ENCODE assay signal across 8 mouse cellular contexts in the genomic region with DNA sequence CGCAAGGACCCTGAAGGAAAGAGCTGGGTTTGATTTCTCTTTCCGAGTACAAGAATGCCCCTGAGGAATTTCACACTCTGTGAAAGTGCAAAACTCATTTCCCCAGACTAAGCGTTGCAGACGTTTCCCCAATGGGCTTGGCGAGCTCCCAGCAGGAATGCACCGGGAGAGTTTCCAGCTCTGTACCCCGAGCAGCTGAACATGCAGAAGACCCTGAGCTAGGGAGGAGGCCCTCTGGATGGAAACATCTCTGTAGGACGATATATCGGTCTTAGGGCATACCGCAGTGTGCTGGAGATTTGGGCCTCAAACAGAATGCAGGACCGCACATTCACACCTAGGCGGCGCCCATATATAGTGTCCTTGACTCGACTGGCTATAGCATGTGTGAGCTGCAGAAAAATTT. TPM values are rescaled to one million over a fixed set of nuclear protein-coding genes. Genes with fewer than 3 reads are reported as not detected.
DNase-seq lines count a peak whose midpoint lies in the region; ATAC-seq and TF ChIP-seq lines count a peak whose summit lies in the region.

No protein-coding gene starts in this region.

- peaks cover 0 to 6% of the 10 kb centered on the region in 2 experiments; a peak in 1 of 4 replicates for H3K4me1 ChIP-seq in ES-E14 (ENCODE audit: control insufficient read depth in 2 of 2, insufficient read depth in 2 of 2, low read length in 2 of 2, poor library complexity in 1 of 2)
- peaks cover 7% of the 10 kb centered on the region; the same call in 1 of the 2 replicates for H3K4me1 ChIP-seq in forebrain, postnatal 0 days (ENCODE audit: insufficient read depth)
- peaks cover 23% of the 10 kb centered on the region for H3K4me1 ChIP-seq in hindbrain, embryonic 13.5 days (replicated peaks)

- peak overlapping the region; percentile 36 to 39 for H3K4me3 ChIP-seq in ES-E14 (ENCODE audit: insufficient read depth in 1 of 2, low read depth in 1 of 2, low read length in 2 of 2, poor library complexity in 1 of 2, severe bottlenecking in 1 of 2)
- H3K4me3 ChIP-seq in forebrain, postnatal 0 days (ENCODE audit: low read depth, low read length) = peak overlapping the region; percentile 32
- peak overlapping the region; percentile 37 for H3K4me3 ChIP-seq in hindbrain, embryonic 13.5 days

- WGBS in forebrain, postnatal 0 days = 2% methylated on average over 14 of the region's 14 CpGs
- 3% methylated on average over 14 of the region's 14 CpGs for WGBS in hindbrain, embryonic 13.5 days

- peak overlapping the region; percentile 64; the same call in 1 of the 2 replicates for H3K27ac ChIP-seq in ES-E14 (ENCODE audit: insufficient read depth, low read depth, low read length, poor library complexity, severe bottlenecking)
- H3K27ac ChIP-seq in forebrain, postnatal 0 days (ENCODE audit: low read depth, low read length) = peak overlapping the region; percentile 60
- H3K27ac ChIP-seq in hindbrain, embryonic 13.5 days = peak overlapping the region; percentile 35; the same call in 1 of the 2 replicates

- peak overlapping the region; percentile 64 for H3K4me2 ChIP-seq in forebrain, postnatal 0 days (ENCODE audit: low read depth)
- peak overlapping the region; percentile 71 for H3K4me2 ChIP-seq in hindbrain, embryonic 13.5 days

- peak; percentile 35 for ATAC-seq in forebrain, postnatal 0 days
- ATAC-seq in hindbrain, embryonic 13.5 days (ENCODE audit: low FRiP score) = no peak

- peak; percentile 48 for DNase-seq in ES-E14 (ENCODE audit: low read depth, low spot score)
- DNase-seq in cerebellum, adult 11-12 months = peak; percentile 68
- peak; percentile 83 for DNase-seq in forebrain, postnatal 0 days
- peak; percentile 39 to 51 for DNase-seq in layer of hippocampus, postnatal 25 days (ENCODE audit: extremely low spot score in 1 of 2, low spot score in 1 of 2)
- DNase-seq in lung, postnatal 14 days = peak; percentile 57
- peak; percentile 42 for DNase-seq in ovary, postnatal 10 days (ENCODE audit: low spot score)
- peak; percentile 59 for DNase-seq in thymus, postnatal 25 days

- peak; percentile 72 for TF ChIP-seq CTCF in forebrain, postnatal 0 days (IDR thresholded peaks at IDR 0.05; ENCODE audit: low read depth)

- H3K36me3 ChIP-seq in ES-E14 (ENCODE audit: control insufficient read depth, insufficient read depth, low read length, poor library complexity, severe bottlenecking) = no peaks in the 10 kb centered on the region
- no peaks in the 10 kb centered on the region for H3K36me3 ChIP-seq in forebrain, postnatal 0 days (ENCODE audit: insufficient read depth)
- no peaks in the 10 kb centered on the region for H3K36me3 ChIP-seq in hindbrain, embryonic 13.5 days

- in situ Hi-C loops in ES-E14 (cut with MboI; ENCODE audit: low sequenced_read_pairs in 2 of 2, unreplicated experiment in 2 of 2) = no loop called here

- H3K9ac ChIP-seq in ES-E14 (ENCODE audit: insufficient read depth, low read depth, low read length, poor library complexity, severe bottlenecking) = peak overlapping the region; percentile 66
- peak overlapping the region; percentile 32 for H3K9ac ChIP-seq in forebrain, postnatal 0 days
- peak overlapping the region; percentile 60; the same call in 1 of the 2 replicates for H3K9ac ChIP-seq in hindbrain, embryonic 13.5 days

- no peaks in the 10 kb centered on the region for H3K9me3 ChIP-seq in ES-E14 (ENCODE audit: control insufficient read depth, insufficient read depth, low read depth, low read length)
- no peaks in the 10 kb centered on the region for H3K9me3 ChIP-seq in forebrain, postnatal 0 days (ENCODE audit: low read length)
- no peaks in the 10 kb centered on the region for H3K9me3 ChIP-seq in hindbrain, embryonic 13.5 days

- H3K27me3 ChIP-seq in forebrain, postnatal 0 days (ENCODE audit: insufficient read depth, low read length) = 0 out of 2 replicates have a peak, but pooled peaks cover 4% of the 10 kb centered on the region
- peaks cover 62% of the 10 kb centered on the region for H3K27me3 ChIP-seq in hindbrain, embryonic 13.5 days

TF ChIP-seq in ES-E14, 5 proteins besides CTCF, POLR2A, EP300 and RAD21:
- TF ChIP-seq ZNF384 (IDR thresholded peaks at IDR 0.05; ENCODE audit: low read depth, low read length) (no peak), ZC3H11A (IDR thresholded peaks at IDR 0.05; ENCODE audit: borderline replicate concordance, low read depth, low read length) (no peak), HCFC1 (IDR thresholded peaks at IDR 0.05; ENCODE audit: borderline replicate concordance, insufficient read depth, low read length) (no peak), CHD2 (IDR thresholded peaks at IDR 0.05; ENCODE audit: low read depth, low read length) (no peak), MAFK (IDR thresholded peaks at IDR 0.05; ENCODE audit: insufficient read depth, low read depth, low read length) (no peak)
TF ChIP-seq in ES-E14: peak in this region for 0.

RNA-seq across cellular contexts. Expression of a gene that starts 31.5 kb away (rescaled TPM):
- 4.4 and 5.4 TPM in 2 replicates for total RNA-seq in ES-E14 (2012; rRNA removed)
- 1.4 and 2.0 TPM in 2 replicates for total RNA-seq in forebrain, postnatal 0 days (2014; rRNA removed)
- polyA plus RNA-seq in forebrain, postnatal 0 days (2015; fragmentation: Nextera tagmentation; extraction: Ambion mirVana) = 2.9 TPM in 2 replicates
- polyA plus RNA-seq in hindbrain, embryonic 13.5 days (2015; fragmentation: Nextera tagmentation; extraction: Ambion mirVana) = 1.3 and 2.4 TPM in 2 replicates
- total RNA-seq in layer of hippocampus, postnatal 25 days (2021) = 1 to 10 TPM; 4.0 to 4.6 TPM

RNA-seq across cellular contexts. Expression of a gene that starts 37.1 kb away (rescaled TPM):
- 23.5 and 29.4 TPM in 2 replicates for total RNA-seq in ES-E14 (2012; rRNA removed)
- total RNA-seq in forebrain, postnatal 0 days (2014; rRNA removed) = 107 and 146 TPM in 2 replicates
- 24.6 and 34.4 TPM in 2 replicates for polyA plus RNA-seq in forebrain, postnatal 0 days (2015; fragmentation: Nextera tagmentation; extraction: Ambion mirVana)
- polyA plus RNA-seq in hindbrain, embryonic 13.5 days (2015; fragmentation: Nextera tagmentation; extraction: Ambion mirVana) = 38.4 and 39.6 TPM in 2 replicates
- total RNA-seq in layer of hippocampus, postnatal 25 days (2021) = 100 to 1,000 TPM in 1 of 2 experiments, 10 to 100 TPM in 1; 97.9 to 104 TPM
